Mouse (Mus musculus): ENCODE results near the gene Mms22l. TPM values are rescaled to one million over a fixed set of nuclear protein-coding genes. Genes with fewer than 3 reads are reported as not detected.
"Not testable (repeated sequence)": the region's sequence is repeated elsewhere in the genome, so short reads cannot be mapped to it uniquely, and the experiment has no call there.

Mms22l gene
- 7.1 and 7.8 TPM in 2 replicates for total RNA-seq (2014; rRNA removed)
- polyA plus RNA-seq (2015; fragmentation: Nextera tagmentation; extraction: Ambion mirVana): 4.1 and 4.5 TPM in 2 replicates

- H3K27ac ChIP-seq (ENCODE audit: low read depth, low read length): peak within 1 kb of the TSS; percentile 91
- H3K27me3 ChIP-seq (ENCODE audit: insufficient read depth, low read length): no peaks in the 10 kb centered on the region
- peak within 1 kb of the TSS; percentile 81 for H3K4me3 ChIP-seq (ENCODE audit: low read depth, low read length)
- no peaks in the 10 kb centered on the region for H3K36me3 ChIP-seq (ENCODE audit: insufficient read depth)
- H3K4me2 ChIP-seq (ENCODE audit: low read depth): peak within 1 kb of the TSS; percentile 60
- 0 out of 2 replicates have a peak, but pooled peaks cover 1% of the 10 kb centered on the region for H3K9me3 ChIP-seq (ENCODE audit: low read length)
- peak; percentile 95 for DNase-seq
- WGBS: 1% methylated on average over 75 of the region's 83 CpGs
- no peak for TF ChIP-seq CTCF (IDR thresholded peaks at IDR 0.05; ENCODE audit: low read depth)
- peak; percentile 99 for ATAC-seq
- no peaks in the 10 kb centered on the region for H3K4me1 ChIP-seq (ENCODE audit: insufficient read depth)
- H3K9ac ChIP-seq: peak within 1 kb of the TSS; percentile 82
These were observed at the start of gene Mms22l for GRCm38 (mm10) chr4:24496116-24496952. Mms22l (plus strand) TSS chr4:24496451.

GRCm38 (mm10) chr4:24484046-24484445 lies 12.2 kb upstream of the Mms22l start:
- not testable (repeated sequence) for ATAC-seq; H3K27me3 ChIP-seq (ENCODE audit: insufficient read depth, low read length); H3K9ac ChIP-seq; H3K9me3 ChIP-seq (ENCODE audit: low read length); H3K4me2 ChIP-seq (ENCODE audit: low read depth); DNase-seq; H3K4me3 ChIP-seq (ENCODE audit: low read depth, low read length); H3K4me1 ChIP-seq (ENCODE audit: insufficient read depth); H3K36me3 ChIP-seq (ENCODE audit: insufficient read depth); H3K27ac ChIP-seq (ENCODE audit: low read depth, low read length)
- 94% methylated on average over 4 of the region's 4 CpGs for WGBS

GRCm38 (mm10) chr4:24496953-24497319 lies 685 bp downstream of the Mms22l start:
- H3K27me3 ChIP-seq (ENCODE audit: insufficient read depth, low read length): no peaks in the 10 kb centered on the region

GRCm38 (mm10) chr4:24509195-24509594 lies 12.9 kb downstream of the Mms22l start:
- ATAC-seq (no peak), DNase-seq (no peak)
- Histone ChIP-seq H3K9me3 (ENCODE audit: low read length) (no peaks in the 10 kb centered on the region), H3K36me3 (ENCODE audit: insufficient read depth) (0 out of 2 replicates have a peak, but pooled peaks cover 2% of the 10 kb centered on the region), H3K4me3 (ENCODE audit: low read depth, low read length) (no peak overlapping the region), H3K4me2 (ENCODE audit: low read depth) (no peak overlapping the region), H3K27me3 (ENCODE audit: insufficient read depth, low read length) (no peaks in the 10 kb centered on the region), H3K4me1 (ENCODE audit: insufficient read depth) (no peaks in the 10 kb centered on the region), H3K9ac (no peak overlapping the region), H3K27ac (ENCODE audit: low read depth, low read length) (no peak overlapping the region)
- 97% methylated on average over 3 of the region's 3 CpGs for WGBS
- no peak for TF ChIP-seq CTCF (IDR thresholded peaks at IDR 0.05; ENCODE audit: low read depth)

More at GRCm38 (mm10) chr4:24496953-24497319, 685 bp downstream of the Mms22l start:
- DNase-seq: no peak
- Histone ChIP-seq H3K27ac (ENCODE audit: low read depth, low read length) (no peak overlapping the region), H3K9me3 (ENCODE audit: low read length) (no peaks in the 10 kb centered on the region), H3K4me3 (ENCODE audit: low read depth, low read length) (peak overlapping the region; percentile 81), H3K36me3 (ENCODE audit: insufficient read depth) (no peaks in the 10 kb centered on the region), H3K4me2 (ENCODE audit: low read depth) (peak overlapping the region; percentile 60), H3K4me1 (ENCODE audit: insufficient read depth) (no peaks in the 10 kb centered on the region), H3K9ac (peak overlapping the region; percentile 82)
- no peak for TF ChIP-seq CTCF (IDR thresholded peaks at IDR 0.05; ENCODE audit: low read depth)
- under 1% methylated on average over 7 of the region's 7 CpGs for WGBS
- ATAC-seq: no peak

- H3K36me3 ChIP-seq (ENCODE audit: insufficient read depth): 0 out of 2 replicates have a peak, but pooled peaks cover 2% of the 10 kb centered on the region
- no peaks in the 10 kb centered on the region for H3K27me3 ChIP-seq (ENCODE audit: insufficient read depth, low read length)
- 80% methylated on average over 4 of the region's 4 CpGs for WGBS
- no peak for TF ChIP-seq CTCF (IDR thresholded peaks at IDR 0.05; ENCODE audit: low read depth)
- DNase-seq: no peak
- no peak overlapping the region for H3K27ac ChIP-seq (ENCODE audit: low read depth, low read length)
- H3K4me2 ChIP-seq (ENCODE audit: low read depth): no peak overlapping the region
- H3K9ac ChIP-seq: no peak overlapping the region
- H3K9me3 ChIP-seq (ENCODE audit: low read length): no peaks in the 10 kb centered on the region
- no peak for ATAC-seq
- no peak overlapping the region for H3K4me3 ChIP-seq (ENCODE audit: low read depth, low read length)
- no peaks in the 10 kb centered on the region for H3K4me1 ChIP-seq (ENCODE audit: insufficient read depth)
These were observed 40.7 kb downstream of the Mms22l start for GRCm38 (mm10) chr4:24536989-24537388.

GRCm38 (mm10) chr4:24543421-24543820 lies 47.2 kb downstream of the Mms22l start:
- ATAC-seq: no peak
- no peaks in the 10 kb centered on the region for H3K27me3 ChIP-seq (ENCODE audit: insufficient read depth, low read length)
- H3K9ac ChIP-seq: no peak overlapping the region
- no peak for TF ChIP-seq CTCF (IDR thresholded peaks at IDR 0.05; ENCODE audit: low read depth)
- no peaks in the 10 kb centered on the region for H3K36me3 ChIP-seq (ENCODE audit: insufficient read depth)
- H3K4me2 ChIP-seq (ENCODE audit: low read depth): no peak overlapping the region
- no peaks in the 10 kb centered on the region for H3K9me3 ChIP-seq (ENCODE audit: low read length)
- peaks cover 3% of the 10 kb centered on the region; the same call in 1 of the 2 replicates for H3K4me1 ChIP-seq (ENCODE audit: insufficient read depth)
- H3K4me3 ChIP-seq (ENCODE audit: low read depth, low read length): no peak overlapping the region
- DNase-seq: no peak
- WGBS: 51% methylated on average over 3 of the region's 3 CpGs
- no peak overlapping the region for H3K27ac ChIP-seq (ENCODE audit: low read depth, low read length)

- WGBS: 12% methylated on average over 5 of the region's 5 CpGs
- H3K9me3 ChIP-seq (ENCODE audit: low read length): no peaks in the 10 kb centered on the region
- ATAC-seq: peak; percentile 97
- peaks cover 3% of the 10 kb centered on the region; the same call in 1 of the 2 replicates for H3K4me1 ChIP-seq (ENCODE audit: insufficient read depth)
- no peaks in the 10 kb centered on the region for H3K27me3 ChIP-seq (ENCODE audit: insufficient read depth, low read length)
- H3K4me2 ChIP-seq (ENCODE audit: low read depth): peak overlapping the region; percentile 29
- 0 out of 2 replicates have a peak overlapping the region, but pooled peaks have one; percentile 26 for H3K9ac ChIP-seq
- TF ChIP-seq CTCF (IDR thresholded peaks at IDR 0.05; ENCODE audit: low read depth): peak; percentile 78
- 0 out of 2 replicates have a peak overlapping the region, but pooled peaks have one; percentile 9 for H3K27ac ChIP-seq (ENCODE audit: low read depth, low read length)
- H3K4me3 ChIP-seq (ENCODE audit: low read depth, low read length): 0 out of 2 replicates have a peak overlapping the region, but pooled peaks have one; percentile 11
- DNase-seq: peak; percentile 82
- H3K36me3 ChIP-seq (ENCODE audit: insufficient read depth): no peaks in the 10 kb centered on the region
These were observed 48.5 kb downstream of the Mms22l start for GRCm38 (mm10) chr4:24544677-24545151.

All from forebrain, postnatal 0 days (tissue).